Mouse (Mus musculus) activated CD4-positive, CD25-positive, alpha-beta regulatory T cell, adult 4 months (primary cell): ENCODE results near the gene Maf. TPM values are rescaled to one million over a fixed set of nuclear protein-coding genes. Genes with fewer than 3 reads are reported as not detected.

Experiments used
- ATAC-seq: one replicate; pipeline ENCODE4 v1.8.0; 2017
- polyA plus RNA-seq, 2 experiments: library from polyadenylated mRNA; unstranded; fragments of 100-300 nt; shearing (Covaris generic); gene quantifications; one replicate each; pipeline ENCODE4 v1.2.1; 2017

Maf gene
- polyA plus RNA-seq = 100 to 1,000 TPM in 1 of 2 experiments, 10 to 100 TPM in 1; 88.1 to 123 TPM

GRCm38 (mm10) chr8:115707731-115708590, at the start of gene Maf:
TSS of gene Maf (minus strand) at chr8:115707794.
- ATAC-seq = peak; percentile 81

- ATAC-seq = no peak
Measured at GRCm38 (mm10) chr8:115756965-115757364, 49.4 kb upstream of the Maf start.

DNA sequence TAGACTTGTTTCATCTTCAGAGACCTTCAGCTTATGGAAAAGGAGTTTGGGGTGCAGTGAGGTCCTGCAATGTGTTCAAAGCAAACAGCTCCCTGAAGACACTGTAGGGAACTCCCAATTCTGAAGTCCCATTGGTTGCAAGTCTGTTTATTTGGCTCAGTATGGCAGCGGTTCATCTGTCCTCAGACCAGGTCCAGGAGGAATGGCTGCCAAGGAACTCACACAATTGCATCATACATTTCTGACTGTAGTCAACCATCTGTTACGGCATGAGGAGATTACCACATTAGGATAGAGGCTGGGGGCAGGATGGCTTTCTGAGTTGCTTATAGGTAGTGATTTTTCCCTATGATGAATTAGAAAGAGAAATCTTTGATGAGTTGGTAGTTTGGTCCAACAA, 48.4 kb upstream of the Maf start:
- ATAC-seq = no peak

DNA sequence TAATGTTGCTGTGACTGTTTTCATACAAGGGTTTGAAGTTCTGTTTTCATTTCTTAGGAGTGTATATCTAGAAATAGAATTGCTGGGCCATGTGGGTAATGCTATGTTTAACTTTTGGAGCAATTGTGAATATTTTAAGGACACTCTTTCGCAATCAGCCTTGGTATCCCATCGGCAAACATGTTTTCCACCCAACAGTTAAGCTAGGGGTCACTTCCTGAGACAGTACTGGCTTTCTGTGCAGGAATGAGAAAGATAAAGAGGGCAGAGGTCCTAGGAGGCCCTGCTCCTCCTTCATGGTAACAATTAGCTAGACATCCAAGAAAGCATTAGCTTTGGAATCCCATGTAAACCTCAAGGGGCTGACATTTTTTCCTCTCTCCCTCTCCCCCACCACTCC, 47.1 kb upstream of the Maf start:
- no peak for ATAC-seq

DNA sequence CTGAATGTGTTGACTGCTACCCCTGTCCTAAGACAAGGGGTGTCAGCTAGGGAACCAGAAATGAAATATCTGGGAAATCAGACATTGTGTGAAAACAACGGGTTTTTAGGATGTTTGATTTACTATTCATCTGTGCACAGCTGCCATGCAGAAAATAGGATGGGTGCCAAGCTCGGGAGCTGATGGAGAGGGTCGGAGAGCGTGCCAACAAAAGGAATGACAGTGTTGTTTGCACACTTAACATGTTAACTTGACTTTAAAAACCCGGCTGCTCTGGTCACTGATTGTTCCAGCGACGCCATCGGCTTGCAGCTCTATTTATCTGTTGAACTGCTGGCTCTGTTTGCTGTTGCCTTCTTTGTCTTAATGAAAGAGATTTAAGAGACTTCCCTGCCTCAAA, 46.2 kb upstream of the Maf start:
- ATAC-seq = no peak

DNA sequence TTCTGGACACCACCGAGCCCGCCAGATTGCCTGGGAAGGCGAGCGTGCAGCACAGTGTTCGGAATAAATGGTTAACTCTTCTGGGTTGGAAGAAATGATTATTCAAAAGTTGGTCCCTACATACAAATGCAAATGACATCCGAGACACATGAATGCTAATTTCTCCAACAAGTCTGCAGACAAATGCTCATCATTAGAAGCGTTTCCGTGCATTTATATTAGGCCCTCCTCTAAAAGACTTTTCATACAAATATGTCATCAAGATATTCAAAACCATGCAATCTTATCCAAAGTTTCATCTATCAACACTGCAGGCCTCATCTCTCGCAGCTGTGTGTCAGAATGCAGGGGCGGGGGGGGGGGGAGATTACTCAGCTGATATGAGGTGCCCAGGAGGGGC, 39.8 kb upstream of the Maf start:
- ATAC-seq = no peak

GRCm38 (mm10) chr8:115745648-115746047, 38.1 kb upstream of the Maf start:
- no peak for ATAC-seq

- ATAC-seq = no peak
Measured at GRCm38 (mm10) chr8:115743441-115743840, 35.8 kb upstream of the Maf start.

DNA sequence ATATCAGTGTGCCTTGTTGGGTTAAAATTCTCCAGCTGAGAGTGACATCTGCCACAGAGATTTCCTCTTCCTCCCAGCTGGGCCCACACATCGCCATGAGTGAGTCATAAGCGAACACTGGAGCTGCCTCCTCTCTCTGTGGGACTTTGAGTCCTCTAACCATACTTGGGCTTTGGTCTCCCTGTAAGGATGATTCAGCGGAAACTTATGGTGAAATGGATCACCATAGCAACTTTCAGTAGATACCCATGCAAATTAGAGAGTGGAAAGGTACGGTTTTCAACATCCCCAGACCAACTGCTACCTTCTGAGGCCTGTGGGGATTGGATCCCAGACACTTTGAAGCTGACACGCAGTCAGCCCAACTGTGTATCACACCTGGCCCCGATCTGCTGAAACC, 35.1 kb upstream of the Maf start:
- peak; percentile 66 for ATAC-seq

- no peak for ATAC-seq
Measured at GRCm38 (mm10) chr8:115741964-115742363, 34.4 kb upstream of the Maf start.

- peak; percentile 37 for ATAC-seq
Measured at GRCm38 (mm10) chr8:115739756-115740155, 32.2 kb upstream of the Maf start.

DNA sequence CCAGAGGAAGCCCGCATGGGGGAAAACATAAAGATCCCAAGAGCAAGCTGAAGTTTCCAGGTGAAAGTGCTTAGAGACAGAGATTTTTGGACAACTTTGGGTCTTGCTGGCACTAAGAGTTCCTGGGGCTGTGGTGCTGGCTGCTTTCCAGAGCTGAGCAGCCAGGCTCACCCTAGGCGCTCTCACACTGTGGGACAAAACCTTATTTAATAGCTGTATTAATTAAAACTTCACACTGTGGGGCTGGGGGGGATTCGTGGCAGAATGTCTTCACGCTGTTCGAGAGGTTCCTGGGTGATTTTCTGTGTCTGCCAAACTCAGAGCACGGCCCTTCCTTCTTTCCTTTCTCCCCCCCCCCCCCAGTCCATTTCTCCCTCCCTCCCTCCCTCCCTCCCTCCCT, 24.8 kb upstream of the Maf start:
- ATAC-seq = no peak

- peak; percentile 80 for ATAC-seq
Measured at GRCm38 (mm10) chr8:115726807-115727206, 19.2 kb upstream of the Maf start.

- ATAC-seq = peak; percentile 17
Measured at GRCm38 (mm10) chr8:115726231-115726630, 18.6 kb upstream of the Maf start.

DNA sequence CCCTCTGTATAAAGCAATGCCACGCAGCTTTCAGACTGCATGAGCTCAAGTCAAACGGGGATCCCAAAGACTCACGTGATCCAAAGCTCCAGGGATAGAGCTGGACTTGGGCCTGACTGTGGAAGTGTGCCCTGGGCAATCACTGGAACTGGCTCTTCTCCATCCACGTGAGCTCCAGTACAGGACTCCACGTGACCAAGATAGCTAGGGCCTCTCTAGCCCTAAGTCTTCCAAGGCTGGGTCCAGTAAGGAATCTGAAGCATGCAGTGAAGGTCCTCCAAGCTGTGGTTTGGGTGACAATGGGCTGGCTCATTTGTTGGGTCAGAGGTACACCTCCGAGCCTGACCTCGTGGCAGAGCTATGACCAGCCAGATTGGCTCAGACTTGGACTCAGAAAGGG, 11.5 kb upstream of the Maf start:
- no peak for ATAC-seq

- ATAC-seq = no peak
Measured at GRCm38 (mm10) chr8:115718621-115719020, 11.0 kb upstream of the Maf start.

- ATAC-seq = no peak
Measured at GRCm38 (mm10) chr8:115715262-115715661, 7.7 kb upstream of the Maf start.

DNA sequence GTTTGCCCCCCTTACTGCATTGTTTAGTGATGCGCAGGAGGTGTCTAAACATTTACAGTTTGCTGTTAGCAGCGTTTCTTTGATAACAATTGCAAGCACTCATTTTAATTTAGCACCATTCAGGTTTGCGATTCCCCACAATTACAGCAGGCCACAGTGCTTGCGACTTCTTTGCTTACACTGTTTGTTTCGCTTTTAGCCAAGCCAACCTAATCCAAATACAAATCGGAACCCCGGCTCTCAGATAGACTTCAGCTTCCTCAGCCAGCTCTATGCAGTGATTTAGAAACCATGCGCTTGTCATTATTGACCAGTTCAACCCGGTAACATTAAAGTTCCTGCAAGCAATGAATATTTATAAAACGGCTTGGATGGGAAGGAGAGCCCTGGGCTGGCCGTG, 3.5 kb upstream of the Maf start:
- ATAC-seq = no peak

DNA sequence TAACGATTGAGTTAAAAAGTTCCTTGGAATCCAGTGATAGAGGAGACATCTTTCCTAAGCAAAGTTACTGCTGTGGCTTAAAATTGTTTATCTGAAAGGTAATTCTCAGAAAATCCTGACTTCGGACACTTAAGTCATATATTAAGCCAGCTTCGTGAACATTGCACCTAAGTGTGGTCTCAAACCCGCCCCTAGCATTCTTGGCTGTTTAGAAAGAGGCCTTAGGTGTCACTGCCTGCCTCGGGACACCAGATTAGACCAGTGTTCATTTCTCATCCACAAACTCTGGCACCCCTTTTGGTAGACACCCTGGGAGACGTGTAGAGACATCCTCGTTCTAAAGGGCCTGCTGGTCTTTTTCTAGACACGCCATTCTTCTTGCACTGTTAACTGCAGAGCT, 2.3 kb upstream of the Maf start:
- no peak for ATAC-seq

- no peak for ATAC-seq
Measured at GRCm38 (mm10) chr8:115708936-115709780, 1.6 kb upstream of the Maf start.

- ATAC-seq = peak; percentile 36
Measured at GRCm38 (mm10) chr8:115706861-115707730, 498 bp downstream of the Maf start.

GRCm38 (mm10) chr8:115706411-115706860, 1.2 kb downstream of the Maf start:
- no peak for ATAC-seq
